Mouse (Mus musculus) adrenal gland, postnatal 14 days (tissue): ENCODE measurements at regions not wholly inside any gene's neighbourhood (a gene's known extent, or its start where the extent isn't known, plus 50 kb on each side); places are given as distances from the start of the nearest gene placed in this dataset.

ENCODE experiments used
- DNase-seq: peaks from one replicate; pipeline ENCODE4 v3.0.0; 2021; ENCODE audit warnings: mixed read lengths

DNA sequence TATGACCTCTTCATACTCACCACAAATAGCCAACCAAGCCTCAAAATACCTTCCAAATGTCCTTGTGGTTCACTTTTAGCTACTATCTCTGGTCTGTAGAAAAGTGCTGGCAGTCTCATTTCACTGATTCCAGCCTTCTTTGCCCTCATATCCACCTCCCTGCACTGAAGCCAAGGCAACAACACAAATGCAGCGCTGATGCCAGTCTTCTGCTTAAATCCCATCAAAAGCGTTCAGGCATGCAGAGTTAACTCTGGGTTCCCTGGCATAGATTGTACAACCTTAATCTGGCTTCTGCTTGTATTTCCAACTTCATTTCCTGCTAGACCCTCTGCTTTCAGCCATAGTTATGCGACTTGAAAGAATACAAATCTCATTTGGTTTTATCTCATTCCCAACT lies 362.9 kb upstream of the Fam49a start:
- no peak for DNase-seq

- no peak for DNase-seq
Measured at GRCm38 (mm10) chr12:11906588-11906987, 355.4 kb upstream of the Fam49a start.
